Mouse (Mus musculus) MEL (cell line): ENCODE data around the gene Col4a1. TPM values are rescaled to one million over a fixed set of nuclear protein-coding genes. Genes with fewer than 3 reads are reported as not detected.

ENCODE experiments used
- DNase-seq: peaks from one replicate; pipeline ENCODE4 v3.0.0; 2011; ENCODE audit warnings: low read depth, low spot score
- H3K27ac ChIP-seq: 2 replicates; pipeline ENCODE4 v1.5.1; 2012; ENCODE audit warnings: low read depth, mild to moderate bottlenecking, control low read depth, low read length, moderate library complexity; ENCODE audit not compliant: control insufficient read depth
- H3K27me3 ChIP-seq, 2 experiments: fragments of 150-350 bp in 1 of 2; sonication (generic) in 1 of 2; 2 replicates each; pipeline ENCODE4 v1.6.1; 2012; ENCODE audit warnings: low read length in 2 of 2, mild to moderate bottlenecking in 2 of 2, improper control_type of control experiment in 1 of 2, moderate library complexity in 1 of 2; ENCODE audit not compliant: insufficient read depth in 2 of 2, control insufficient read depth in 1 of 2
- H3K36me3 ChIP-seq, 2 experiments: 2 replicates each; pipeline ENCODE4 v1.6.1; 2012 to 2014; ENCODE audit warnings: low read length in 2 of 2, improper control_type of control experiment in 1 of 2, inconsistent platforms in 1 of 2, mild to moderate bottlenecking in 1 of 2; ENCODE audit not compliant: insufficient read depth in 2 of 2, control insufficient read depth in 1 of 2
- H3K4me1 ChIP-seq, 2 experiments: fragments of 150-350 bp in 1 of 2; sonication (generic) in 1 of 2; 2 replicates each; pipeline ENCODE4 v1.6.1; 2012; ENCODE audit warnings: low read length in 2 of 2, improper control_type of control experiment in 1 of 2, mild to moderate bottlenecking in 1 of 2; ENCODE audit not compliant: insufficient read depth in 2 of 2, control insufficient read depth in 1 of 2
- H3K4me3 ChIP-seq, 2 experiments: fragments of 150-350 bp in 1 of 2; sonication (generic) in 1 of 2; 2 replicates each; pipeline ENCODE4 v1.5.1; 2012; ENCODE audit warnings: low read depth in 2 of 2, low read length in 2 of 2, mild to moderate bottlenecking in 2 of 2, moderate library complexity in 2 of 2, control low read depth in 1 of 2, improper control_type of control experiment in 1 of 2; ENCODE audit not compliant: control insufficient read depth in 1 of 2, insufficient read depth in 1 of 2
- H3K79me2 ChIP-seq: 2 replicates; pipeline ENCODE4 v1.6.1; 2012; ENCODE audit warnings: mild to moderate bottlenecking, low read length, moderate library complexity; ENCODE audit not compliant: control insufficient read depth, poor library complexity, insufficient read depth
- H3K9ac ChIP-seq: 2 replicates; pipeline ENCODE4 v1.6.1; 2012; ENCODE audit warnings: low read depth, mild to moderate bottlenecking, control low read depth, low read length, moderate library complexity; ENCODE audit not compliant: control insufficient read depth, poor library complexity, severe bottlenecking
- H3K9me3 ChIP-seq: fragments of 150-350 bp; sonication (generic); replicated peaks from 2 replicates; pipeline ENCODE4 v1.6.1; 2012; ENCODE audit warnings: mild to moderate bottlenecking, low read length, improper control_type of control experiment, moderate library complexity; ENCODE audit not compliant: insufficient read depth
- CHD2 ChIP-seq: IDR thresholded peaks from 2 replicates; pipeline ENCODE4 v1.6.1; 2011; ENCODE audit warnings: low read length, improper control_type of control experiment
- ELF1 ChIP-seq: IDR thresholded peaks from 2 replicates; pipeline ENCODE4 v1.6.1; 2014; ENCODE audit warnings: low read depth, mild to moderate bottlenecking, inconsistent platforms, low read length, improper control_type of control experiment, moderate library complexity
- EP300 ChIP-seq, 2 experiments: IDR thresholded peaks; 2 replicates each; pipeline ENCODE4 v1.6.1; 2011; ENCODE audit warnings: improper control_type of control experiment in 2 of 2, low read length in 2 of 2, low read depth in 1 of 2, mild to moderate bottlenecking in 1 of 2
- GABPA ChIP-seq: IDR thresholded peaks from 2 replicates; pipeline ENCODE4 v1.6.1; 2012; ENCODE audit warnings: low read depth, mild to moderate bottlenecking, inconsistent platforms, low read length, improper control_type of control experiment, moderate library complexity
- HCFC1 ChIP-seq: IDR thresholded peaks from 2 replicates; pipeline ENCODE4 v1.6.1; 2012; ENCODE audit warnings: low read depth, mild to moderate bottlenecking, inconsistent platforms, low read length, improper control_type of control experiment, moderate library complexity
- JUND ChIP-seq: IDR thresholded peaks from 2 replicates; pipeline ENCODE4 v1.6.1; 2011; ENCODE audit warnings: low read depth, mild to moderate bottlenecking, improper control_type of control experiment, low read length
- KAT2A ChIP-seq: conservative IDR thresholded peaks from 2 replicates; pipeline ENCODE4 v1.6.1; 2012; ENCODE audit warnings: low read depth, low read length, improper control_type of control experiment, inconsistent platforms
- MAFK ChIP-seq: IDR thresholded peaks from 2 replicates; pipeline ENCODE4 v1.6.1; 2011; ENCODE audit warnings: low read depth, mild to moderate bottlenecking, low read length, improper control_type of control experiment, borderline replicate concordance
- MAZ ChIP-seq: IDR thresholded peaks from 2 replicates; pipeline ENCODE4 v1.6.1; 2012; ENCODE audit warnings: low read depth, mild to moderate bottlenecking, inconsistent platforms, low read length, improper control_type of control experiment
- MYB ChIP-seq: IDR thresholded peaks from 2 replicates; pipeline ENCODE4 v1.6.1; 2011; ENCODE audit warnings: mild to moderate bottlenecking, low read depth, low read length, improper control_type of control experiment
- MYC ChIP-seq: IDR thresholded peaks from 2 replicates; pipeline ENCODE4 v1.6.1; 2011; ENCODE audit warnings: low read depth, mild to moderate bottlenecking, low read length, improper control_type of control experiment, moderate library complexity
- POLR2AphosphoS2 ChIP-seq: IDR thresholded peaks from 2 replicates; pipeline ENCODE4 v1.6.1; 2011; ENCODE audit warnings: low read length, improper control_type of control experiment
- POLR2AphosphoS5 ChIP-seq: IDR thresholded peaks from 2 replicates; pipeline ENCODE4 v1.6.1; 2012; ENCODE audit warnings: low read depth, borderline replicate concordance, mild to moderate bottlenecking, inconsistent platforms, low read length, moderate library complexity, mixed read lengths
- SMC3 ChIP-seq: IDR thresholded peaks from 2 replicates; pipeline ENCODE4 v1.6.1; 2011; ENCODE audit warnings: low read depth, low read length, improper control_type of control experiment
- UBTF ChIP-seq: IDR thresholded peaks from 2 replicates; pipeline ENCODE4 v1.6.1; 2012; ENCODE audit warnings: low read depth, mild to moderate bottlenecking, inconsistent platforms, low read length, improper control_type of control experiment, moderate library complexity, borderline replicate concordance; ENCODE audit not compliant: insufficient read depth
- ZNF384 ChIP-seq: IDR thresholded peaks from 2 replicates; pipeline ENCODE4 v1.6.1; 2012; ENCODE audit warnings: low read depth, mild to moderate bottlenecking, inconsistent platforms, low read length, improper control_type of control experiment
- polyA plus RNA-seq, 2 experiments: library from polyadenylated mRNA; stranded (reverse) in 1 of 2; unstranded in 1 of 2; fragments of >175 nt in 1 of 2; fragments of >200 nt in 1 of 2; gene quantifications; 2 replicates each; pipeline versions ENCODE4 v1.2.1 to v1.2.4; 2012; ENCODE audit warnings: low replicate concordance in 2 of 2, low read depth in 1 of 2; ENCODE audit not compliant: insufficient read length in 2 of 2, insufficient read depth in 1 of 2, missing spikeins in 1 of 2
- total RNA-seq: library from RNA; depleted of rRNA; stranded (reverse); fragments of 300-350 nt; gene quantifications from 2 replicates; pipeline ENCODE4 v1.2.3, GENCODE M21; 2012

Col4a1 gene
- total and polyA plus RNA-seq, 3 experiments: 0.31 TPM; not detected in 2

DNA sequence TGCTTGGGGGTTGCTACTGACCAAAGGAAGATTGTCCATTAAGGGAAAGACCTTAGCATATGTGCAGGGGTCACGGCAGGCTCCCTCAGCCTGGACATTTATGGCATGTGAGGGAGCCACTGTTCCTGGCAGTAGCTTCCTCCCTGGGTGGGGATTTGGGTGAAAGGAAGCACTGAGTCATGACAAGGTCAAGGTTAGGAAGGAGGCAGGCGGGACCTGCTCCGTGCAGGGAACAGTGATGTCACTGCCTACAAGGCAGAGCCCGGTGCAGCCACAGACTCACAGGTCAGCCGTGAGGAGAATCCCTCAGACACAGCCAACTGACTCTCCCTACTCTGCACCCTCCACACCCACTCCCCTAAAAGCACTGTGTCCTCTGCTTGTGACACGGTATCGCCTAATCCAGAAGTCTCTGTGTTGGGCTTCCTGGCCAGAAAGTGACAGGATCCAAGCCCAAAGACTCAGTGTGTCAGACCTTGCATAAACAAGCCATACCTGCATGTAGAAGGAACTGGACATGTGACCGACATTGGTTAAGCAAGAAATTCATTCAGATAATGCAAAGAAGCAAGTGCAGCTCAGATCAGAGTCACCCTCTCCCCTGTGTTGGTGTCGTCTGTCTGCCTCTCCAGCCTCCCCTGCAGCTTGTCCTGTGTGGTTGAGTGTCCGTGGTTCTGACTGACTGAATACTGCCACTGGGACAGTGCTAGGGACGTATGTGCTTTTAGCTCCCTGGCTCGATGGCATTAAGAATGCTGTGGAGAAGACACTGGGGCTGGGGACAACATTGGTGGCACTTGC is 27.9 kb upstream of the Col4a1 start:
- no peak overlapping the region for H3K27ac ChIP-seq
- H3K4me3 ChIP-seq: no peak overlapping the region
- no peaks in the 10 kb centered on the region for H3K27me3 ChIP-seq
- TF ChIP-seq GABPA: no peak
- TF ChIP-seq UBTF: no peak
- no peaks in the 10 kb centered on the region for H3K79me2 ChIP-seq
- H3K36me3 ChIP-seq: no peaks in the 10 kb centered on the region
- no peaks in the 10 kb centered on the region for H3K4me1 ChIP-seq
- no peak for DNase-seq
- no peaks in the 10 kb centered on the region for H3K9me3 ChIP-seq
- H3K9ac ChIP-seq: no peak overlapping the region

DNA sequence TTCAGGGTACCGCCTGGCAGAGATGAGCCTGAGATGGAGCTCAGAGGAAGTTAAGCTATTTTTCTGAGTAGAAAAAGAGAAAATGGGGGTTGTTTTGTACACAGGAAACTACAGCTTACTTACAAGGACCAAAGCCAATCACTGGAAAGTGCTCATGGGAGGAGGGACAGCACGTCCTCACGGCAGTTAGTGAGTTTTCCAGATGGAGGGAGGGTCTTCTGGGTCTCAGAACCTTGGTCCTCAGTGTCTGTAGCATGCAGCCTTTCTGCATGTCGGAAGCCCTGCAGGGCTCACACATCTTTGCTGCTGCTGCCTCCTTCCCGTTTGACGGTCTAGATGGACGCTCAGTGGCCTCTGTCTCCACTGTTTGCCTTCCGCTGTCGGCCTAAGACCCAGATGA is 25.9 kb upstream of the Col4a1 start:
- no peaks in the 10 kb centered on the region for H3K27me3 ChIP-seq
- no peaks in the 10 kb centered on the region for H3K9me3 ChIP-seq
- no peak for DNase-seq
- H3K36me3 ChIP-seq: no peaks in the 10 kb centered on the region
- no peaks in the 10 kb centered on the region for H3K79me2 ChIP-seq
- no peak overlapping the region for H3K4me3 ChIP-seq
- H3K4me1 ChIP-seq: peaks cover 0 to 3% of the 10 kb centered on the region in 2 experiments; a peak in 1 of 4 replicates
- H3K9ac ChIP-seq: no peak overlapping the region
- TF ChIP-seq MYB (no peak), MAFK (no peak), POLR2AphosphoS2 (no peak), SMC3 (no peak), HCFC1 (no peak), POLR2AphosphoS5 (no peak), JUND (no peak), CHD2 (no peak), KAT2A (no peak), MYC (no peak), ELF1 (no peak), EP300 (IDR thresholded peaks at IDR 0.05; ENCODE audit: low read depth in 1 of 2, low read length in 2 of 2) (no peak), ZNF384 (no peak), MAZ (no peak)
- no peak overlapping the region for H3K27ac ChIP-seq
